Mouse (Mus musculus) thymus, postnatal 25 days (tissue): Measurements from ENCODE around the gene Hspa12a.

ENCODE experiments used
- DNase-seq: peaks from one replicate; pipeline ENCODE4 v3.0.0; 2022

Gene Hspa12a

GRCm38 (mm10) chr19:58818571-58819415 is 124.7 kb downstream of the Hspa12a start:
- DNase-seq, result peak; percentile 23

DNA sequence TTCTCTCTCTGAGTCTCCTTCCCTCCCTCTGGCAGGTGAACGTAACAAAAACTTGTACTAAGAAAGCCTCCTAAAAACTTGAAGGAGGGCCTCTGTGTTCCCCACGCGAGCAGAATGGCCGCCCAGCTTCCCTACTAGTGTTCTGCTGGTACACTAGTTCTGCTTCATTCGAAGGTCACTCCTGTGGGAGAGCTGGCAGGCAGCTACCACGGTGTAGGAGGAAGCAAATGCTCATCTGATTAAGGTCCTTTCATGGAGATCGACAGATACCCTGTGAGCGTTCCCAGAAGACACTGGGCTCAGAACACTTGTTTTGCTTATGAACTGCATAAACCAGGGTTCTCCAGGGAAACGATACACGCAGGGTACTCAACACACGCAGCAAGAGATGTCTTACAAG is 126.1 kb downstream of the Hspa12a start:
- DNase-seq, result no peak

DNA sequence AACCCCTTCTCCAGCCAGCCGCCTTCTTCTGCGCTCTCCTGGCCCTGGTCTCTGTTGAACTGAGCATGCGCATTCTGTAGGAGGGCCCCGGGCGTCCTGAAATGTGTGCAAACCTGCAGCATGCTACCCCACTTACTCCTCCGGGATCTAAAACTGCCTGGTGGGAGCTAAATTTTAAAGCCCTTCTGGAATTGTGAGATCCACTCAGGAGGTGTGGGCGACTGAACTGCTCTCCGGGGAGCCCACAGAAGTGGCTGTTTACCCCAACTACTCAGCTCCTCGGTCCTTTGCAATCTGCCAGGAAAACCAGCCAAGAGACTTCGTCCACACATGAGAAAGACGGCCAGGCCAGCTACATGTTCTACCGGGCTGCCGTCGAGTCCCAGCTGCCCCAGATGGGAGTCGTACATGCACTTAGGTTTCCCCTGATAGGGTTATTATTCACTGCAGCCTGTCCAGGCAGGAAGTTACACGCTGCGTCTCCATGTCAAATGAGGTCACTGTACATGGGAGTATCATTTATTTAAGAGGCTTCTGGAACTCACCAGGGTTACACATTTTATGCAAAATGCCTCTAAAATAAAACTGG is 126.9 kb downstream of the Hspa12a start:
- no peak for DNase-seq

GRCm38 (mm10) chr19:58815179-58815922 is 128.1 kb downstream of the Hspa12a start:
- DNase-seq, result no peak

GRCm38 (mm10) chr19:58810536-58810935 is 132.9 kb downstream of the Hspa12a start:
- DNase-seq, result no peak

GRCm38 (mm10) chr19:58808864-58809263 is 134.6 kb downstream of the Hspa12a start:
- DNase-seq, result no peak

DNA sequence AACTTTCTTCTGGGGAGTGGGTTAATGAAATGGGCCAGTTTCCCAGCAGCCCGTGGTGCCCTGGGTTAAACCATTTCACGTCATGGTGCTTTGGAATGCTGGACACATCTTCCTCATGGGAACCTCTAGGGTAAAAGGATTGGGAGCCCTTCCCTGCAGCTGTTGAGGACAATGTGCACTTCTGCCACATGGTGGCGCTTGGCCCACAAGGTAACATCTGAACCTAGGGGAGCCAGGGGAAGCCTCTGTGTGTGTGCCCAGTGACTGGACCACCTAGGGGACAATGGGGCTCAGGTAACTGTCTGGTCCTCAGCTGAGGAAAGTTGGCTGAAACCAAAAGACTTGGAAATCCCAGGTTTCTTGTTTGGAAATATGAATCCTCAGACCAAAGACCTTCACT is 137.1 kb downstream of the Hspa12a start:
- DNase-seq, result peak; percentile 35

DNA sequence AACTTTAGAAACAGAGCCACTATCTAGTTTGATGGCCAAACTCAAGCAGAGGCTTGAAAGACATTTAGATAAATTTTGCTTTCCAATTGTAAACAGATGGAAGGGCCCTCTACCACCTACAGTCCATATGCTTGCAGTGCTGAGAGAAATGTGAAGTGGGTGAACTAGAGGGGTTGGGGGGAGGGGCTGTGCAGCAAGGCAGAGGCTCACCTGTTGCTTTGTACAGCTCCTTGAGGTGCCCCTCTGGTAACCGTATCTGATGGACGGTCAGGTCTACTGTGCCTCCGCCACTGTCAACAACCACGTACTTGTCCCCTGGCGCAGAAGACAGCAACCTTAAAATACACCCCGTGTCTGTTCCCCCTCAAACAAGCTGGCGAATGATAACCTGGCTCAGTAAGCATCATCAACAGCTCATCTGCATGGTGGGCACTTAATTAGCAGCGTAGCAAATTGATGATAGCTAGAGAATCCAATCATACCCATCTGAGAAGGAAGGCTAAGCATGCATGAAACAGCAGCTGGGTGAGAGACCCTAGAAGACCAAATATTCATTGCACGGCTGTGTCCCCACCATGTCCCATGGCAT is 138.2 kb downstream of the Hspa12a start:
- no peak for DNase-seq

DNA sequence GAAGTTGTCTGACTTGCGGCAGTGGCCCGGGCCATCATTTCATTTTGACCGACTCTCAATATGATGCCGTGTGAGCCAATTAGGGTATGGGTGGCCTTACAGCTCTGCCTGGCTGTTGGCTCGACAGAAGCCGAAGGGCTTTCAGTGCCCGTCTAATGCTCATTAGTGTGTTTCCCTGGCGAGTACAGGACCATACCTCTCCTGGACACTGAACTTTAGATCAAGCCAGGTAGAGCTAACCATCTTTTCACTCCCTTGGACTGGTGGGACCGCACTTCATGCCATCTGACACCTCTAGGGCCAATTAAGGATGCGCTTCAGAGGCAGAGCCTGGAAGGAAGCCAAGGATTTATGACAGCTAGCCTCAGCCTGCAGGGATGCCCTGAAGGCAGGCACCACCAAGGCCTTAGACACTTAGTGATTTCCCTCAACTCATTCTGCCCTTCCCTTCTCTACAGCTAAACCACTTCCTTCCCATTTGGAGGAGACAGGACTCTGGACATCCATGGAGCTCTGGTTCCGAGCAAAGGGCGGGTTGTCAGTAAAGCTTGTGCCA is 148.3 kb downstream of the Hspa12a start:
- no peak for DNase-seq

DNA sequence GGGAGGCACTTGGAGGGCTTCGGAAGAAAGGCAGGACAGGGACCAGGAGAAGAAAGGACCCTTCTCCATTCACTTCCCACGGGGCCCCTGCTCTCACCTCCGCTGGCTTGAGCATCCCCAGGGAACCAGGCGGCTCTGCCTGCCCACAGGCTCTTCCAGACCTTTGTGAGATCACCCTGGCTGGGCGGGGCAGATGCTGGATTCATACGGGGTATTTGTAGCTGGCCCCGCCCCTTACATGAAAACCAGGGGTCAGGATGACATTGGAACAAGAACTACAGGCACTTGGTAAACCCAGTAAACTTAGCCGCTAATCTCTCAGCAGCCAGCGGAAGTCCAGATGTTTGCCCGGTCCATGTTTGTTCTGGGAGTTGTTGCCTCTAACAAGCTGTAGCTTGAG is 149.2 kb downstream of the Hspa12a start, which contains the start of gene 1700019N19Rik:
Gene 1700019N19Rik, minus strand, starts transcription at position 178 of the 400 bp plus-strand sequence.
- no peak for DNase-seq

DNA sequence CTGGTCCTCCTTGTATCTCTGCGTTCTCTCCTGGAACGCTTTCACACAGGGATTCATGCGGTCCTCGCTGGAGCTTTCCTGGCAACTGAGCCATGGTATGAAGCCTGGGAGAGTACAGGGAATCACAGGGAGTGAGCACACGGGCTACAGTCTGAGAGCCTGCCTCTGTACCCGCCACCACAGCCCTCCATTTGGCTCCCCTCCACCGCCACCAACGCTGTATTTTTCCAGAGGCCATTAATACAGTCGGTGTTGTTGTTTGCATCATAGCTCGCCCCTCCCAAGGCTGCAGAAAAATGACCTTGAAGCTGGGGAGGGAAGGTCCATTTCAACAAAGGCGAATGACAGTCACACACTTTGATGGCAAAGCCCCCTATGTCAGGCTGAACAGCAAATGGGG is 154.3 kb downstream of the Hspa12a start:
- no peak for DNase-seq

DNA sequence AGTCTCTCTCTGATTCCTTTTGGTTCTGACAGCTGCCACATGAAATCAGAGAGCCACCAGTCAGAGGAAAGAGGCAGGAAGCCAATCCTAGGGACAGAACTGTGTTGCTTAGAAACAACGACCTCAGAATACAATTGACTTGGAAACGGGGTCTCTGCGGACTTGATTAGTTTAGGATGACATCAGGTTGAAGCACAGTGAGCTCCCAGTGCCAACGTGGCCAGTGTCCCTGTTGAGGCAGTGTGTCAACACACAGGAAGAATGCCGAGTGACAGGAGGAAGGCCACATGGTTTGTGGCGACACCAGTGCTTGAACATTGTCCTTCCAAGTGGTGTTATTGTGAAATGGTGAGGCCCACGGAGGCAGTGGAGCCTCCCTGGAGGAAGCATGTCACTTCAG is 159.5 kb downstream of the Hspa12a start:
- DNase-seq, result no peak

DNA sequence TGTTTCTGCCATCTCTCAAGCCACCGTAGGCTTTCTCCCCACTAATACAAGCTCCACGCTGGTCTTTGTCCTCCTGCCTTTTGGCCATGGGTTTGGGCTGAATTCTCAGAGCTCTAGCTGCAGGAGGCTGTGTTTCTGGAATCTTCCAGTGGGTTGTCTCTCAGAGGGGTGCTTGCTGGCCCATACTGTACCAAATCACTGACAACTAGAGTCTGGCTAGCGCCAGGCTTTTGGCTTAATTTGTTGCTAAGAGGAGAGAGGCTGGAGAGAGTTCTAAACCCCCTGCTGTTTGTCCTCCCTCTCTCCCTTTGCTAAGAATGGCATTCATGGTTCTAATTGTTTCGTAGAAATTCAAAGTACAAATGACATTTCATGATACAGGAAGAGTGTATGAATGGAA is 161.9 kb downstream of the Hspa12a start:
- DNase-seq, result no peak

DNA sequence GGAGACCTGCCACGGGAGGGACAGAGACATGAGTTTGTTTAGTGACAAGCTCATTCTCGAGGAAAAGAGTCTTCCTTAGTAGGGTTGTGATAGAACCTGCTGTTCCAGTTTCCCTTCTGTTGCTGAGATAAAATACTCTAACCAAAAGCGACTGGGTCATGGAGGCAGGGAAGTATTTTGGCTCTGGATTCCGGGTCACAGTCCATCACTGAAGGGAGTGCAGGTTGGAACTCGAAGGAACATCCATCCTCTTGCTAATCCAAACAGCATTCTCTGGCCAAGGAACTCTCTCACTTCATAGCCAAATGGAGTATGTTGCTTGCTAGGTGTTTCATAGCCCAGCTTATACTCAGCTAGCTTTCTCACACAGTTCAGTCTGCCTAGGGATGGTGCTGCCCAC is 167.0 kb downstream of the Hspa12a start:
- DNase-seq, result no peak

- no peak for DNase-seq
Observed at GRCm38 (mm10) chr19:58767329-58767728, 176.1 kb downstream of the Hspa12a start.

- no peak for DNase-seq
Observed at GRCm38 (mm10) chr19:58762848-58763541, 180.5 kb downstream of the Hspa12a start.

GRCm38 (mm10) chr19:58762316-58762715 is 181.1 kb downstream of the Hspa12a start:
- no peak for DNase-seq

DNA sequence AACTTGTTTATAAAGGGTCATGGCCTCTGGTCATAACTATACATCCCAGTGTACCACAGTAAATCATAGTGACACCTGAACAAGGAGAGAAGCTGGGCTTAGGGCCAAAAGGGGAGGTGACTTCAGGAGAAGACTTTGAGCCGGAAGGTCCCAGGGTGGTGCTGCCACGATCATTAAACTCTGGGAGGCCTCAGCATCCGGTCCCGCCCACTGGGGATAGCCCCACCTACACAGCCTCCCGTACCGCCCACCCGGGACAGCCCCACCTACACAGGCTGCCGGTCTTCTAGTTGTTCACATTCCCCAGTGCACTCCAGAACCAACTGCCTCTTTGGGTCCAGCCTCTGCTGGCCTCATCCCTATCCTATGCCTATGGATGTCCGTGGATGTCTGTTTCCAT is 184.0 kb downstream of the Hspa12a start, which contains the start of gene Pnliprp2:
Gene Pnliprp2, plus strand, starts transcription at position 297 of the 400 bp plus-strand sequence.
- DNase-seq, result no peak

DNA sequence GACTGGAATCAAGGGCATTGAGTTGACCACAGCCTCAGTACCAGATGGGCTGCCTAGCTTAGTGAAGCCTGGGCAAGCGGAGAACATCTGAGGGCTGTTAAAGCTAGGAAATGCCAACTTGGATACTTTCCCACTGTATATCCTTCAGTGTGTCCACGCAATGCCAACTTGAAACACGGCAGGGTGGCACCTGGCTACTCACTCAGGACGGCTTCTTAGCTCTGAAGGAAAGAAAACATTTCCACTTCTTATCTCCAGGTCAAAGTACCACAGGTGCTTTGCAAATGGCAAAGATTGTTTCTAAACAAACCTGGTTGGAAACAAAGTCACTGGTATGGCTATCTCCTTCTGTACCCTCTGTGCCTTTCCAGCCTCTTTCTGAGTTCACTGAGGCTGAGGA is 184.6 kb downstream of the Hspa12a start:
- DNase-seq, result no peak

DNA sequence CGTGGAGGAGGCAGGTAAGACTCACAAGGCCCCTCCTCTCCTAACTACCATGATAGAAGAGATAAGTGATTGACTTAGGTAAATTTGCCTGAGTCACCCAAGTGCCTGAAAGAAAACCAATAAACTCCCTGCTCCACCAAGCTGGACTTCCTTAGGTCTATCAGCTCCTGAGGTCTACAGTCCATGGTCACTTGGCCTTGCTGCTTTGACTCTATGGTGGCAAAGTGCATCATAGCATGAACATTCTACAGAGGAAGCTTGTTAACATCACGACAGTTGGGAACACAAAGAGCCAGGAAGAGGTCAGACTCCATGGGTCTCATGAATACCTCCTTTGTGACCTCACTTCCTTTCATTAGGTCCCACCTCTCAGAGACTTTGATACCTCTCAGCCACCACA is 191.9 kb downstream of the Hspa12a start:
- DNase-seq, result no peak

DNA sequence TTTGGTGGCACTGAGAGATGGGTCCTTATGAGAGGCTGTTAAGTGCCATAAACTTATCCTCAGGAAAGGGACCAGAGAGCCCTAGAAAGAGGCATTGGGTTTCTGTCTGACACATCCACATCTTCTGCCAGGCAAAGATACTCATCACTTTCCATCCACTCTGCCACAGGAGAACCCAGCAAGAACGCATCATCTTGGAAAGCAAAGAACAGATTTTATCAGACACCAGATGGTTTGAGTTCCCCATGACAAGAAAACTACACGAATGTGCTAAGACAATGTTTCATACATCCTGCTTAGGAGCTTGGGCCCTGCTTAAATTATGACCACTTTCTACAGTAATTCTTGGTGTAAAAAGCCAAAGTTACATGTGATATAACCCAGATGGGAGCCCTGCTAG is 192.6 kb downstream of the Hspa12a start:
- no peak for DNase-seq

- no peak for DNase-seq
Observed at GRCm38 (mm10) chr19:58747498-58748000, 195.9 kb downstream of the Hspa12a start.
